Mouse (Mus musculus) embryonic facial prominence, embryonic 13.5 days (tissue): ENCODE results near the gene Fam169b. TPM values are rescaled to one million over a fixed set of nuclear protein-coding genes. Genes with fewer than 3 reads are reported as not detected.
"Not testable (repeated sequence)": the region's sequence is repeated elsewhere in the genome, so short reads cannot be mapped to it uniquely, and the experiment has no call there.

Experiments used
- ATAC-seq: fragments of 200-750 bp; cut with Nextera tagmentation; 2 replicates; pipeline ENCODE4 v1.8.0; 2017; ENCODE audit warnings: low read depth; ENCODE audit not compliant: insufficient number of reproducible peaks, insufficient read depth, low FRiP score, low TSS enrichment
- H3K27ac ChIP-seq: fragments of 300-500 bp; sonication (generic); 2 replicates; pipeline ENCODE4 v1.5.1; 2015; ENCODE audit warnings: moderate library complexity, mild to moderate bottlenecking, inconsistent platforms
- H3K27me3 ChIP-seq: fragments of 300-500 bp; sonication (generic); 2 replicates; pipeline ENCODE4 v1.6.1; 2015; ENCODE audit warnings: mild to moderate bottlenecking, inconsistent platforms
- H3K36me3 ChIP-seq: fragments of 300-500 bp; sonication (generic); 2 replicates; pipeline ENCODE4 v1.6.1; 2015; ENCODE audit warnings: mild to moderate bottlenecking, inconsistent platforms
- H3K4me1 ChIP-seq: fragments of 300-500 bp; sonication (generic); 2 replicates; pipeline ENCODE4 v1.6.1; 2015; ENCODE audit warnings: inconsistent platforms
- H3K4me2 ChIP-seq: fragments of 300-500 bp; sonication (generic); 2 replicates; pipeline ENCODE4 v1.6.1; 2015; ENCODE audit warnings: moderate library complexity, mild to moderate bottlenecking, inconsistent platforms
- H3K4me3 ChIP-seq: fragments of 300-500 bp; sonication (generic); 2 replicates; pipeline ENCODE4 v1.5.1; 2015; ENCODE audit warnings: mild to moderate bottlenecking, inconsistent platforms
- H3K9ac ChIP-seq: fragments of 300-500 bp; sonication (generic); 2 replicates; pipeline ENCODE4 v1.6.1; 2015; ENCODE audit warnings: mild to moderate bottlenecking, inconsistent platforms
- H3K9me3 ChIP-seq: fragments of 300-500 bp; sonication (generic); 2 replicates; pipeline ENCODE4 v1.6.1; 2016; ENCODE audit warnings: inconsistent platforms
- WGBS: fragments of 180-500 bp; shearing (Covaris S2); methylation state at CpG from one replicate; pipeline ENCODE4 v1.1.7; 2015; ENCODE audit warnings: mixed read lengths; 5-methylcytosine and 5-hydroxymethylcytosine counted together
- polyA plus RNA-seq: library from polyadenylated mRNA; unstranded; fragments of >200 nt; fragmentation: Nextera tagmentation; extraction: Ambion mirVana; gene quantifications from 2 replicates; pipeline ENCODE4 v1.2.1, GENCODE M21; 2015

Gene Fam169b
- polyA plus RNA-seq, 1 experiment from 2014 or later: 2.0 TPM

GRCm38 (mm10) chr7:68288000-68288399, 14.4 kb downstream of the Fam169b start:
- not testable (repeated sequence) for H3K9ac ChIP-seq, H3K4me2 ChIP-seq, H3K27ac ChIP-seq, H3K27me3 ChIP-seq, ATAC-seq, H3K36me3 ChIP-seq, H3K4me3 ChIP-seq, H3K9me3 ChIP-seq
- 90% methylated on average over 4 of the region's 4 CpGs for WGBS
- peaks cover 18% of the 10 kb centered on the region for H3K4me1 ChIP-seq

- H3K9me3 ChIP-seq: no peaks in the 10 kb centered on the region
- H3K36me3 ChIP-seq: no peaks in the 10 kb centered on the region
- H3K4me1 ChIP-seq: peaks cover 20% of the 10 kb centered on the region
- H3K27ac ChIP-seq: no peak overlapping the region
- no peaks in the 10 kb centered on the region for H3K27me3 ChIP-seq
- H3K4me2 ChIP-seq: no peak overlapping the region
- WGBS: 92% methylated on average over 8 of the region's 8 CpGs
- H3K9ac ChIP-seq: no peak overlapping the region
- ATAC-seq: no peak
- no peak overlapping the region for H3K4me3 ChIP-seq
Measured at GRCm38 (mm10) chr7:68289081-68289480, 15.4 kb downstream of the Fam169b start.

GRCm38 (mm10) chr7:68291603-68292002, 18.0 kb downstream of the Fam169b start:
- ATAC-seq: no peak
- no peak overlapping the region for H3K9ac ChIP-seq
- peaks cover 13% of the 10 kb centered on the region for H3K4me1 ChIP-seq
- no peaks in the 10 kb centered on the region for H3K9me3 ChIP-seq
- no peak overlapping the region for H3K27ac ChIP-seq
- 34% methylated on average over 1 of the region's 1 CpGs for WGBS
- no peak overlapping the region for H3K4me2 ChIP-seq
- H3K4me3 ChIP-seq: no peak overlapping the region
- H3K27me3 ChIP-seq: no peaks in the 10 kb centered on the region
- H3K36me3 ChIP-seq: no peaks in the 10 kb centered on the region

GRCm38 (mm10) chr7:68293997-68294789, 20.6 kb downstream of the Fam169b start:
- Histone ChIP-seq H3K4me1 (peaks cover 13% of the 10 kb centered on the region), H3K36me3 (no peaks in the 10 kb centered on the region), H3K9me3 (no peaks in the 10 kb centered on the region), H3K9ac (no peak overlapping the region), H3K27ac (peak overlapping the region; percentile 78), H3K4me2 (peak overlapping the region; percentile 45), H3K4me3 (no peak overlapping the region), H3K27me3 (no peaks in the 10 kb centered on the region)
- WGBS: 24% methylated on average over 16 of the region's 16 CpGs
- ATAC-seq: no peak

- Histone ChIP-seq H3K4me2 (no peak overlapping the region), H3K4me1 (peaks cover 13% of the 10 kb centered on the region), H3K4me3 (no peak overlapping the region), H3K27me3 (no peaks in the 10 kb centered on the region), H3K9ac (no peak overlapping the region), H3K27ac (no peak overlapping the region), H3K9me3 (no peaks in the 10 kb centered on the region), H3K36me3 (no peaks in the 10 kb centered on the region)
- ATAC-seq: no peak
- 92% methylated on average over 5 of the region's 5 CpGs for WGBS
Measured at GRCm38 (mm10) chr7:68296487-68296886, 22.8 kb downstream of the Fam169b start.

GRCm38 (mm10) chr7:68298381-68299076, 24.9 kb downstream of the Fam169b start:
- Histone ChIP-seq H3K4me1 (peaks cover 14% of the 10 kb centered on the region), H3K9ac (no peak overlapping the region), H3K4me3 (no peak overlapping the region), H3K36me3 (no peaks in the 10 kb centered on the region), H3K27me3 (no peaks in the 10 kb centered on the region), H3K27ac (no peak overlapping the region), H3K9me3 (no peaks in the 10 kb centered on the region), H3K4me2 (no peak overlapping the region)
- 78% methylated on average over 13 of the region's 13 CpGs for WGBS
- no peak for ATAC-seq

GRCm38 (mm10) chr7:68301160-68301559, 27.5 kb downstream of the Fam169b start:
- no peak overlapping the region for H3K4me2 ChIP-seq

GRCm38 (mm10) chr7:68302586-68303433, 29.2 kb downstream of the Fam169b start:
- peaks cover 20% of the 10 kb centered on the region for H3K4me1 ChIP-seq
- ATAC-seq: 0 out of 2 replicates have a peak, but pooled peaks have one; percentile 35
- 18% methylated on average over 18 of the region's 18 CpGs for WGBS
- no peak overlapping the region for H3K27ac ChIP-seq
- peak overlapping the region; percentile 26 for H3K4me3 ChIP-seq
- H3K36me3 ChIP-seq: no peaks in the 10 kb centered on the region
- H3K27me3 ChIP-seq: no peaks in the 10 kb centered on the region
- peak overlapping the region; percentile 50 for H3K4me2 ChIP-seq
- peak overlapping the region; percentile 46; the same call in 1 of the 2 replicates for H3K9ac ChIP-seq
- no peaks in the 10 kb centered on the region for H3K9me3 ChIP-seq

More at GRCm38 (mm10) chr7:68301160-68301559, 27.5 kb downstream of the Fam169b start:
- no peak overlapping the region for H3K9ac ChIP-seq
- H3K27me3 ChIP-seq: no peaks in the 10 kb centered on the region
- WGBS: 82% methylated on average over 7 of the region's 7 CpGs
- H3K4me3 ChIP-seq: no peak overlapping the region
- H3K4me1 ChIP-seq: peaks cover 18% of the 10 kb centered on the region
- H3K27ac ChIP-seq: no peak overlapping the region
- no peaks in the 10 kb centered on the region for H3K36me3 ChIP-seq
- no peak for ATAC-seq
- no peaks in the 10 kb centered on the region for H3K9me3 ChIP-seq

GRCm38 (mm10) chr7:68303685-68304084, 30.0 kb downstream of the Fam169b start:
- Histone ChIP-seq H3K4me2 (no peak overlapping the region), H3K27me3 (no peaks in the 10 kb centered on the region), H3K4me1 (peaks cover 20% of the 10 kb centered on the region), H3K36me3 (no peaks in the 10 kb centered on the region), H3K9ac (no peak overlapping the region), H3K27ac (no peak overlapping the region), H3K9me3 (no peaks in the 10 kb centered on the region), H3K4me3 (no peak overlapping the region)
- no peak for ATAC-seq
- 16% methylated on average over 6 of the region's 6 CpGs for WGBS

GRCm38 (mm10) chr7:68305781-68306575, 32.3 kb downstream of the Fam169b start:
- Histone ChIP-seq H3K27me3 (no peaks in the 10 kb centered on the region), H3K36me3 (no peaks in the 10 kb centered on the region), H3K27ac (no peak overlapping the region), H3K4me3 (no peak overlapping the region), H3K4me1 (peaks cover 20% of the 10 kb centered on the region), H3K9ac (no peak overlapping the region), H3K9me3 (no peaks in the 10 kb centered on the region), H3K4me2 (no peak overlapping the region)
- 58% methylated on average over 11 of the region's 11 CpGs for WGBS
- ATAC-seq: no peak

- Histone ChIP-seq H3K27ac (no peak overlapping the region), H3K4me2 (no peak overlapping the region), H3K9me3 (no peaks in the 10 kb centered on the region), H3K9ac (no peak overlapping the region), H3K4me3 (no peak overlapping the region), H3K36me3 (no peaks in the 10 kb centered on the region), H3K27me3 (no peaks in the 10 kb centered on the region), H3K4me1 (peaks cover 27% of the 10 kb centered on the region)
- WGBS: 95% methylated on average over 8 of the region's 8 CpGs
- no peak for ATAC-seq
Measured at GRCm38 (mm10) chr7:68306756-68307155, 33.1 kb downstream of the Fam169b start.
